Mouse (Mus musculus) urinary bladder, postnatal 36 days (tissue): ENCODE measurements around the gene Kcnrg.
"Not testable (repeated sequence)": the region's sequence is repeated elsewhere in the genome, so short reads cannot be mapped to it uniquely, and the experiment has no call there.

Experiments used
- DNase-seq, 2 experiments: peaks; one replicate each; pipeline ENCODE4 v3.0.0; 2022; ENCODE audit warnings: low spot score in 2 of 2, mixed read lengths in 1 of 2

Gene Kcnrg

DNA sequence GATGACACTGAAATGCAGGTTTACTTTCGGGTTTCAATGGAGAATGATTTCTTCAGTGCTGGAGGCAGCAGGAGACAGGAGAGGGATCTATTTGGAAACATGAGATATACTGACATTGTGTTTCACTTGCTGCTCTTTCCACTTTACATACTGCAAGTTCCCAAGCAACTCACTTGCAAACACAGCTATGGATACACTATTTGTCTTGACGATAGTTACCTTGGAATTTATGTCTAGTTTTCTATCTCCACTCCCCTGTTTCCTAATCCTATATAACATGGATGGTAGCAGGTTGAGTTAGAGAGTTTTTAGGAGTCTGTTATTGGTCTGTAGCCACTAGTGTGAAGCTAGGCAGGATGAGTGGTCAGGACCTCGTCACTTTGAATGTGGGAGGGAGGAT lies at the start of gene Kcnrg:
TSS of gene Kcnrg (plus strand) at position 301 of the 400 bp plus-strand sequence.
- no peak for DNase-seq

DNA sequence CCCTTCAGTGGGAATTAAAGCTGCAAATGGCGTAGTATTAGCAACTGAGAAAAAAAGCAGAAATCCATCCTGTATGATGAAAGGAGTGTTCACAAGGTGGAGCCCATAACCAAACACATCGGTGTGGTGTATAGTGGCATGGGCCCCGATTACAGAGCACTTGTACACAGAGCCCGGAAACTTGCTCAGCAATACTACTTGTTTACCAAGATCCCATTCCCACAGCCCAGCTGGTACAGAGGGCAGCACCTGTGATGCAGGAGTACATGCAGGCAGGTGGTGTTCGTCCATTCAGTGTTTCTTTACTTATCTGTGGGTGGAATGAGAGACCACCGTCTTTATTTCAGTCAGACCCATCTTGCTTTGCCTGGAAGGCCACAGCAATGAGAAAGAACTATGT lies 48.4 kb upstream of the Kcnrg start:
- DNase-seq: peak in 1 of 2 experiments; percentile 1

- DNase-seq: peak; percentile 2 to 28
Observed at GRCm38 (mm10) chr14:61559856-61560255, 47.4 kb upstream of the Kcnrg start.

DNA sequence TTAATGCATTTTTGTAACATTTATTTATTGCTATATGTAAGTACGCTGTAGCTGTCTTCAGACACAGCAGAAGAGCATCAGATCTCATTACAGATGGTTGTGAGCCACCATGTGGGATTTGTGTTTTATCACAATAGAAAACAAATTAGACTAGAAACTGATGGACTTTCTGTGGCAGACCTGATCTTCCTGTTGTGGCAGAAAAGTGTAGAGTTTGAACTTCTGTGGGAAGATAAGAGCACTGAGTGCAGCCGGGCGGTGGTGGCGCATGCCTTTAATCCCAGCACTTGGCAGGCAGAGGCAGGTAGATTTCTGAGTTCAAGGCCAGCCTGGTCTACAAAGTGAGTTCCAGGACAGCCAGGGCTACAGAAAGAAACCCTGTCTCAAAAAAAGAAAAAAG lies 41.0 kb upstream of the Kcnrg start:
- DNase-seq: not testable (repeated sequence)

- DNase-seq: no peak
Observed at GRCm38 (mm10) chr14:61569344-61569743, 37.9 kb upstream of the Kcnrg start.

DNA sequence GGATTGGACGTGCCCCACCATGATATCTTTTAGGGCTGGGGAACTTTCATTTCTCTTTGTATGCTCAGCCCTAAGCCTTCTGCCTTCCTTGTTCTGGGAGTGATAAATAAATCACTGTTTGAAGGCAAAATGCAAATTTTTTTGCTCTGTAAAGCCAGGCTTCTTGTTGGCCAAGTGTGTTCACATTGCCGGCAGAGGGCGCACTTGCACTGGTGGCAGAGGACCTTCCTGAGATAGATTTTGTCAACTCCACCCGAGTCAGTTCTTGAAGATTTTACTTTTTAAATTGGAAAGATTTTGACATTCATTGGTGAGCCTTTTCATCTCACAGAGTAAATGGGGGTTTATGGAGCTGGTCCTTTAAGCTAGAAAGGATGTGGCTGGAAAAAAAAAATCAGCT lies 35.9 kb upstream of the Kcnrg start:
- DNase-seq: peak; percentile 77 to 85

GRCm38 (mm10) chr14:61572131-61572530 lies 35.1 kb upstream of the Kcnrg start:
- DNase-seq: no peak

DNA sequence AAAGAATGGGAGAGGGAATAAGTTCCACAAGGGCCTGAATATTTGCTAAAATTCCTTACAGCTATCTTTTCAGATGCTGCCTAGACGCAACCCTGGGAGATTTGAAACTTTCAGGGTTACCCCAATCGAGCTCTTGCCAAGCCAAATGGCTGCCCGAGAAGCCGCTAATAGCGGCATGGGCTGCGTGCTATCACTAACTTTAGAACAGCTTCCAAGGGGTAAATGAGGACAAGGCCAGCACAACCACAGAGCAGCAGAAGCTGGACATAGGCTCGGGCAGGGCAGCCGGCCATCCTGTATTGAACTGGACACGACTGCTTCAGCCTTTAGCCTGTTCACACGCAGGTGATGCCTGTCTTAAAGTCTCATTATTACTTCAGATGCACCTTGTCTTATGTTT lies 32.2 kb upstream of the Kcnrg start:
- DNase-seq: no peak

- no peak for DNase-seq
Observed at GRCm38 (mm10) chr14:61575941-61576340, 31.3 kb upstream of the Kcnrg start.

- DNase-seq: no peak
Observed at GRCm38 (mm10) chr14:61589288-61590065, 17.8 kb upstream of the Kcnrg start.

GRCm38 (mm10) chr14:61596719-61597426 lies 10.4 kb upstream of the Kcnrg start:
- peak in 1 of 2 experiments; percentile 51 for DNase-seq

DNA sequence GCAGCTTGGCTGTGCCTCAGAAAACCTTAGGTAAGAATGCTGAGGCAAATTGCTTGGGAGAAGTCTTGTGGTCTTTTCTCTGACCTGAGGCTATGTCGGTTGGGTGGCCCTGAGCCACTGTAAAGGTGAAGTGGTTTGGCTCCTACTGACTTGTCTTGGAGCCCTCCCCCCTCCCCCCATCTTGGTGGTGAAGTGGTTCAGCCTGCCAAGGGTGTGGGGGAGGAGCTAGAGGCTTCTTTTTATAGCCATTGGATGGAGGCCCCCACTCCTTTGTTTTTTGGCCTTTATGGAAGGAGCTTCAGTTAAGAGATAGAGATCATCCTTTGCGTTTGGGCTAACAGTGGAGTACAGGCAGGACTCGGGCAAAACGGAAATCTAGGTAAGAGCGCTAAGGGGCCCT lies 9.3 kb upstream of the Kcnrg start, which contains the start of gene Trim13:
TSS of gene Trim13 (plus strand) at position 280 of the 400 bp plus-strand sequence.
- DNase-seq: no peak

DNA sequence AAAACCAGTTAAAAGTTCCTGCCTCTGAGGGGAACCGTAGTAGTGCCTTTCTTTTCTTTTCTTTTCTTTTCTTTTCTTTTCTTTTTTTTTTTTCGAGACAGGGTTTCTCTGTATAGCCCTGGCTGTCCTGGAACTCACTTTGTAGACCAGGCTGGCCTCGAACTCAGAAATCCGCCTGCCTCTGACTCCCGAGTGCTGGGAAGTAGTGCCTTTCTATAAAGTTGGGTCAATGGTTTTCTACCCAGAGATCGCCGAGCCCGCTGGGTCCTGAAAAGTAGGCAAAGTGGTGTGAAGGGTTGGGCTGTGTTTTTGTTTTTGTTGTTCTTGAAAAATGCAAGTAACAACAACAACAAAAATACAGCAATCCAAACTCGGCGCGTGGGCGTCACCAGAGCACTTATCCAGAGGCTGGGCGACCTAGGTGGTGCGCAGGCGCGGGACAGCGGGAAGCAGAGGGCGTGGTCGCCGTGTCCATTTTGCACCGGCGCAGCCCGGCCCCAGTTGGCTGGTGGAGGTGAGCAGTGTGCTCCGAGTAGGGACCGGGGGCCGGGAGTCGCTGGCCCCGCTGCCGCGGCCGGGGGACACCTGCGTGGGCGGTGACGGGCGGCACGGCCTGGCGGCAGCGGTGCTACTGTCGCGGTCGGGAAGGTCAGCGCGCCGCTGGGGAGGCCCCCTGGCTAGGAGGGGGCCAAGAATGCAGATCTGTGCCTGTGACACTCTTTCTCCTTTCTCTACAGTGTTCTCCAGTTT lies 8.0 kb upstream of the Kcnrg start:
- DNase-seq: peak; percentile 88 to 91

- no peak for DNase-seq
Observed at GRCm38 (mm10) chr14:61601348-61601747, 5.9 kb upstream of the Kcnrg start.

DNA sequence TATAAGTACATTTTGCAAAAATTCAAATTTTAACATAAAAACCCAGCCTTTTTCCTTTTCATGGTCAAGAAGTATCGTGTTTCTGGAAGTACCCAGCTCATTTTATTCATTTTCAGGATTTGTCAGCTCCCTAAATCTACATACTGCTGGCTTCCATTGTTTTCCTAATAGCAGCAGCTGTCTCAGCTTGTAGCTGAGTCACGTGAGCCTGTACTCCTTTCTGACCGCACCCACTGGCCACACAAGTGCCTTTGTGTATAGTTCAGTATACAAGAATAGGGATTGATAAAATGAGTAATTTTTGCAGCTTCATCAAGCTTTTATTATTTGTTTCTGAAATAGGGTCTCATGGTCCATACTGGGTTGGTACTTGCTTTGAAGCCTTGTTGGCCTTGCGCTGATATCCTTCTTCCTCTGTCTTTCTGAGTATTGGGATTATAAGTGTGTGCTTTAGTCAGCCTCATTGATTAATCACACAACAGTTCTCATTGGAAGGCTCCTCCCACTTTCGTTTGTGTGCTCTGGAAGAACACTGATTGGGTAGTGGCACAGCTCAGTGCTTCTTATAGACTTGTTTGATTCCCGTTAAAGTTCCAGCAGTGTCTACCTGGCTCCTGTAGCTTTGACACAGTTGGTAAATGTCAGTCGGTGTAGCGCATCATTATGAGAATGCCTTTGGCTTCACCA lies 4.0 kb upstream of the Kcnrg start:
- DNase-seq: no peak

- no peak for DNase-seq
Observed at GRCm38 (mm10) chr14:61604081-61604480, 3.2 kb upstream of the Kcnrg start.

DNA sequence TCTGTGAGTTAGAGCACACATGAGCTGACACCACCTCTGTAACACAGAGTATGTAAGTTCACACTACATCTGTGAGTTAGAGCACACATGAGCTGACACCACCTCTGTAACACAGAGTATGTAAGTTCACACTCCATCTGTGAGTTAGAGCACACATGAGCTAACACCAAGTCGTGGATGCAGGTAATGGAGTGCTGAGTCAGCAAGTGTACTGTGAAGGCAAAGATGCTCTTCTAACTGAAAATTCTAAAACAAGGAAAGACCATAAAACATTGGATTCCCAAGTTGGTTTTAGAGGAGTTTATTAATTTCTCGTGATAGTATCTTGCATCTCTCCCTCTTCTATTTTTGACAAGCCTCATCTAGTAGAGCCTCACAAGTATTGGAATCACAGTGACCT lies 1.2 kb upstream of the Kcnrg start:
- not testable (repeated sequence) for DNase-seq

GRCm38 (mm10) chr14:61611766-61612165 lies 4.5 kb downstream of the Kcnrg start:
- no peak for DNase-seq

- no peak for DNase-seq
Observed at GRCm38 (mm10) chr14:61613319-61613718, 6.1 kb downstream of the Kcnrg start.

DNA sequence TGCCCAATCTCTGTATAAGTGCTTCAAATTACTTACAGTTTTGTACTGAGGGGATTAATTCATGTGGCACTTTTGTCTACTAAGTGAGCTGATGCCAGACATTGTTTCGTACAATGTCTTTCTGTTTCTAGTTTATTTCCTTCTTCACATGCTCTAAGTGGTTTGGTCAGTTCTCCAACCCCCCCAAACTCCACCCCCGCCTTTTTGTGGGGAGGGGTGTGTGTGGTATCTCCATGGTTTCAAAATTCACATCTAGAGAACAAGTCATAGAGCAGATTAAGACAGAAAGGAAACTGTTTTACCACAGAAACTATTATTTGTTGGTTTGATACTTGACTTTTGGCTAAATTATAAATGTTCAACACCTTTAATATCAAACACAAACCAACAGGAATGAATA lies 13.1 kb downstream of the Kcnrg start:
- no peak for DNase-seq

- DNase-seq: no peak
Observed at GRCm38 (mm10) chr14:61635969-61636368, 28.7 kb downstream of the Kcnrg start.

- no peak for DNase-seq
Observed at GRCm38 (mm10) chr14:61642668-61643067, 35.4 kb downstream of the Kcnrg start.
